Mouse (Mus musculus) embryonic fibroblast, embryonic 13.5 days (primary cell): Measurements from ENCODE around the gene Gm4491.

Experiments
- CTCF ChIP-seq: IDR thresholded peaks from 2 replicates; pipeline ENCODE4 v1.5.1; 2011; ENCODE audit warnings: mild to moderate bottlenecking, control low read depth, low read length, moderate library complexity, borderline replicate concordance; ENCODE audit not compliant: insufficient read depth
- POLR2A ChIP-seq: IDR thresholded peaks from 2 replicates; pipeline ENCODE4 v1.6.1; 2011; ENCODE audit warnings: low read depth, mild to moderate bottlenecking, control low read depth, low read length, moderate library complexity

DNA sequence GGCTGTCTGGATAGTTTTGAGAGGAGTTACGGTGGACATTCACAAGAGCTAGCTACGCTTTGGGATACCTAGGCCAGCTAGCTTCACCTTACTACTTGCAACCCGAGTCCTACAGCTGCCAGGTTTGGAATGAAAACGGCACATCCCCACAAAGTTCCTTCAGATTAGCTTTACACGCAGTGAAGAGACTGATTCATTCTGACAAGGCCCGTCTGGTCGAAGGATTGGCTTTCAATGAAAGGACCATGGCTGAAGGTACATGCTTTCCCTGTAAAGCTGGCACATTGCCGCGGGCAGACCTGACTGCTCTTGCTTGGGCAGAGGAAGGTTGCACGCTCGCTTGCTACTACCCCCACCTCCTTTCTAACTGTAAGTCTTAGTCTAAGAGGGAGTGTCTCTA, 10.0 kb downstream of the Gm4491 start:
- TF ChIP-seq POLR2A (no peak), CTCF (no peak)
